Mouse (Mus musculus) intestine, postnatal 0 days (tissue): ENCODE results near the gene Olfr1136. TPM values are rescaled to one million over a fixed set of nuclear protein-coding genes. Genes with fewer than 3 reads are reported as not detected.

Experiments used
- ATAC-seq: fragments of 200-750 bp; cut with Nextera tagmentation; 2 replicates; pipeline ENCODE4 v1.8.0; 2017; ENCODE audit warnings: mild to moderate bottlenecking, moderate TSS enrichment, moderate library complexity
- H3K27ac ChIP-seq: fragments of 300-500 bp; sonication (generic); 2 replicates; pipeline ENCODE4 v1.5.1; 2014; ENCODE audit warnings: mild to moderate bottlenecking, low read depth, low read length, moderate library complexity
- H3K27me3 ChIP-seq: fragments of 300-500 bp; sonication (generic); replicated peaks from 2 replicates; pipeline ENCODE4 v1.6.1; 2014; ENCODE audit warnings: low read length, mixed read lengths; ENCODE audit not compliant: control insufficient read depth, insufficient read depth
- H3K36me3 ChIP-seq: fragments of 300-500 bp; sonication (generic); 2 replicates; pipeline ENCODE4 v1.6.1; 2014; ENCODE audit warnings: mild to moderate bottlenecking, moderate library complexity; ENCODE audit not compliant: control insufficient read depth, insufficient read depth
- H3K4me1 ChIP-seq: fragments of 300-500 bp; sonication (generic); replicated peaks from 2 replicates; pipeline ENCODE4 v1.6.1; 2014; ENCODE audit warnings: antibody characterized with exemption, low read length, mixed read lengths; ENCODE audit not compliant: control insufficient read depth, insufficient read depth
- H3K4me2 ChIP-seq: fragments of 300-500 bp; sonication (generic); replicated peaks from 2 replicates; pipeline ENCODE4 v1.6.1; 2014; ENCODE audit warnings: low read depth, mild to moderate bottlenecking, moderate library complexity
- H3K4me3 ChIP-seq: fragments of 300-500 bp; sonication (generic); 2 replicates; pipeline ENCODE4 v1.5.1; 2014; ENCODE audit warnings: low read depth, low read length
- H3K9ac ChIP-seq: fragments of 300-500 bp; sonication (generic); 2 replicates; pipeline ENCODE4 v1.6.1; 2014; ENCODE audit warnings: mild to moderate bottlenecking, low read depth, low read length
- H3K9me3 ChIP-seq: fragments of 300-500 bp; sonication (generic); 2 replicates; pipeline ENCODE4 v1.6.1; 2016; ENCODE audit warnings: mixed run types; ENCODE audit not compliant: control insufficient read depth
- CTCF ChIP-seq: sonication (generic); IDR thresholded peaks from 2 replicates; pipeline ENCODE4 v1.5.1; 2016; ENCODE audit warnings: low read depth, mild to moderate bottlenecking, control low read depth, antibody characterized with exemption, moderate library complexity
- WGBS: fragments of 180-500 bp; shearing (Covaris S2); extraction: QIAGEN DNeasy Blood & Tissue Kit; methylation state at CpG from one replicate; pipeline ENCODE4 v1.1.7; 2014; 5-methylcytosine and 5-hydroxymethylcytosine counted together
- polyA plus RNA-seq: library from polyadenylated mRNA; unstranded; fragments of >200 nt; fragmentation: Nextera tagmentation; extraction: Ambion mirVana; gene quantifications from 2 replicates; pipeline ENCODE4 v1.2.1, GENCODE M21; 2015

Gene Olfr1136
- not detected in 2 replicates for polyA plus RNA-seq

DNA sequence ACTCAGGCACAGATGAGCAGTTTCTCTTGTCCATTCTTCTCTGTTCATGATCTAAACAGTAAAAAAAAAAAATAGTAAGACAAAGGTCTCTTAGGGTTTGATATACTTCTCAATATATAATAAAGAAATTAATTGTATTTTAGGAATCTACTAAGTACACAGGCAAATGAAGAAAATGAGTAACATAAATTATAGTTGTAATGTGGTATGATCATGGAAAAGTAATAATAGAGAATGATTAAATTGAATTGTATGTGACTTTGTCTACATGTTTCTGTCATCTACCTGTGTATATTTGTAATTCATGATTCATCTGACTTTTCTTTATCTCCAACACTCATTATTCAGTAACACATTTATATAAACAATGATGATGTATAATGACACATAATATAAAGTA lies at the start of gene Olfr1136:
Gene Olfr1136, minus strand, starts transcription at position 101 of the 400 bp plus-strand sequence.
- Histone ChIP-seq H3K9me3 (no peaks in the 10 kb centered on the region), H3K4me3 (no peak within 1 kb of the TSS), H3K4me2 (no peak within 1 kb of the TSS), H3K9ac (no peak within 1 kb of the TSS), H3K27me3 (no peaks in the 10 kb centered on the region), H3K4me1 (no peaks in the 10 kb centered on the region), H3K27ac (no peak within 1 kb of the TSS), H3K36me3 (no peaks in the 10 kb centered on the region)
- no peak for ATAC-seq
- no peak for TF ChIP-seq CTCF

DNA sequence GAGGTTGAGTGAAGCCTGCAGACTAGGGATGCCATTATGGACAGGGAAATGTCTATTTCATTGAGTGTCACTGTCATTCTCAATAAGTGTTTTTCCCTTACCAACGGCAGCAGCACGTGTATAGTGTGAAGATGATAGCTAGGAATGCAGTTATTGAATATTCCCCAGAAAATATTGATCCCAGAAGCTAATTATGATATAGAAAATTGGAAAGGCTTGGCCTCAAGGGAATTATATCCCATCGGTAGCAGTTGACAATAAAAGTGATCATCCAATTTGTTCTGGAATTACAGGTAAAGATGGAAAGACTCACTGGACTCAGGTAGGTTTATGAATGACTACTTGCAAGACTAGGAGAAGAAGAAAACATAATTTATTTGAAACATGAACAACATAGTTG lies 49.7 kb upstream of the Olfr1136 start, which contains the start of gene Olfr1140:
Gene Olfr1140, plus strand, starts transcription at position 301 of the 400 bp plus-strand sequence.
- no peak within 1 kb of the TSS for H3K27ac ChIP-seq
- no peak within 1 kb of the TSS for H3K9ac ChIP-seq
- WGBS = 75% methylated on average over 3 of the region's 3 CpGs
- no peaks in the 10 kb centered on the region for H3K9me3 ChIP-seq
- no peak for TF ChIP-seq CTCF
- H3K27me3 ChIP-seq = no peaks in the 10 kb centered on the region
- H3K4me1 ChIP-seq = no peaks in the 10 kb centered on the region
- H3K4me2 ChIP-seq = no peak within 1 kb of the TSS
- no peak for ATAC-seq
- no peak within 1 kb of the TSS for H3K4me3 ChIP-seq
- H3K36me3 ChIP-seq = no peaks in the 10 kb centered on the region

DNA sequence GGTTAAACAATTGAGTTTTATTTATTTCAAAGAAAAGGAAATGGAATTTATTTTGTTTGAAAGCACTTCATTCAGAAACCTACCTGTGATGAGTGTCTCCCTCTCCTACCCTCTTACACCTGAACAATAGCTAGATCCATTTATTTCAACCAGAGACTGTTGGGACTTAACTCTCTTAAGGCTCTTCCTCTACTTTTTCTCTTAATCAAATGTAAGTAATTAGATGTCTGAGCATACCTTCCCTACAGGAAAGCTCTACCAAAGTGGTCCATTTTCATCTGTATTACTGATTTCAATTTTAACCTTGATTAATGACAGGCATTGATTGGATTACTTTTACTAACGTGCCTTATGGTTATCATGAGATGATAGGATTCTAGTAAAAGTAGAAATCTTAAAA lies 46.1 kb upstream of the Olfr1136 start, which contains the start of gene Olfr1138:
Gene Olfr1138, minus strand, starts transcription at position 101 of the 400 bp plus-strand sequence.
- Histone ChIP-seq H3K4me3 (no peak within 1 kb of the TSS), H3K4me1 (no peaks in the 10 kb centered on the region), H3K27ac (no peak within 1 kb of the TSS), H3K9me3 (no peaks in the 10 kb centered on the region), H3K9ac (no peak within 1 kb of the TSS), H3K4me2 (no peak within 1 kb of the TSS), H3K27me3 (no peaks in the 10 kb centered on the region), H3K36me3 (no peaks in the 10 kb centered on the region)
- WGBS = 80% methylated on average over 1 of the region's 1 CpGs
- TF ChIP-seq CTCF = no peak
- ATAC-seq = no peak

DNA sequence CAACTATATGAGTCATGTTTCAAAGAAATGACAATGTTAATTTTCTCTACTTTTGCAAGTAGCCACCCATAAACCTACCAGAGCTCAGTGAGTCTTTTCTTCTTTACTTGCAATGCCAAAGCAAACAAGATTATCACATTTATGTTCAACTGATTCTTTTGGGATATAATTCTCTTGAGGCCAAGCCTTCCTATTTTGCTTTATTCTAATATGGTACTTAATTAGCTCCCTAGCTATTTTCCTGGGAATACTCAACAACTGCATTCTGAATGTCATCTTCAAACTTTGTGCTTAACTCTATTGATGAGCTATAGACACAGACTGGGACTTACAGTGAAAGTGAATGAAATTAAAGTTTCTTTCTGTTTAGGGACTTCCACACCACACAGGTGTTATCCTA lies 19.3 kb upstream of the Olfr1136 start, which contains the start of gene Olfr1137:
Gene Olfr1137, minus strand, starts transcription at position 101 of the 400 bp plus-strand sequence.
- Histone ChIP-seq H3K27me3 (no peaks in the 10 kb centered on the region), H3K9me3 (no peaks in the 10 kb centered on the region)
- no peak for TF ChIP-seq CTCF

DNA sequence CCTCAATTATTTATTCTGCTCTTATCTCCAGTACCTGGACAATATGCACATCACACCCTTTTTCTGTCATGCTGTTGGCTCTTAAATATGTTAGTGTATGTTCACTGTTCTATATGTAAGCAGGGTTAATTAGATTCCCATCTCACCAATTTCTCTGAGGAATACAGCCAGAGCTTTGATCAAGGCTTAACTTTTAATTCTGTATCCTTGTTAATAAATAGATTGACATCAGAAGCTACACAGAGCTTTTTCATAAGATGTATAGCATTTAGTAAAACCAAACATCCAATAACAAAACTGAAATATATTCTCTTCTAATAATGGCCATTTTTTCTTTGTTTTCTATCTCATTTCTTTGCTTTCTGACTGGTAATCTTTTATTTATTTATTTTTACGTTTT lies 20.2 kb downstream of the Olfr1136 start, which contains the start of gene Olfr1135:
Gene Olfr1135, minus strand, starts transcription at position 101 of the 400 bp plus-strand sequence.
- H3K4me1 ChIP-seq = no peaks in the 10 kb centered on the region
- no peak within 1 kb of the TSS for H3K9ac ChIP-seq
- no peaks in the 10 kb centered on the region for H3K36me3 ChIP-seq
- no peak within 1 kb of the TSS for H3K4me3 ChIP-seq
- H3K4me2 ChIP-seq = no peak within 1 kb of the TSS
- H3K27me3 ChIP-seq = no peaks in the 10 kb centered on the region
- TF ChIP-seq CTCF = no peak
- ATAC-seq = no peak
- H3K27ac ChIP-seq = no peak within 1 kb of the TSS
- whole genome bisulfite sequencing = 7% methylated on average over 1 of the region's 1 CpGs
- H3K9me3 ChIP-seq = no peaks in the 10 kb centered on the region

More for the DNA sequence above, 19.3 kb upstream of the Olfr1136 start, which contains the start of gene Olfr1137:
- no peaks in the 10 kb centered on the region for H3K36me3 ChIP-seq
- H3K27ac ChIP-seq = no peak within 1 kb of the TSS
- H3K9ac ChIP-seq = no peak within 1 kb of the TSS
- H3K4me3 ChIP-seq = no peak within 1 kb of the TSS
- H3K4me2 ChIP-seq = no peak within 1 kb of the TSS
- no peak for ATAC-seq
- no peaks in the 10 kb centered on the region for H3K4me1 ChIP-seq

DNA sequence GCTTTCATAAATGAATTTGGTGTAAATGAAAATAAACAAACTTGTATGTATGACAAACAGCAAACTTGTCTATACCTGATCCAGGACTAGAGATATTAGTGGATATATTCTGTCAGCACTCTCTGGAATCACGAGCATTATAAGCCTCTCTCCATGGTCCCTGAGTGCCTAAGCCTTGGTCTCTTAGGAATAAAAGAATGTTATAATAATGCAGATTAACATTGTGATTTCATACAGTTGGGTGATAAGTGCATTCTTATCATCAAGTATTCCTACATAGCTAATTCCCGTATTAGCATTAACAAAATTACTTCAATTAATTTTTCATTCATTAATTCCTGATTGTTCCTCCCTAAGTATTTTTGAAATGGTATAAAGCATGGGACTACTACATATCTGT lies 35.4 kb downstream of the Olfr1136 start, which contains the start of gene Olfr1134:
Gene Olfr1134, minus strand, starts transcription at position 101 of the 400 bp plus-strand sequence.
- 78% methylated on average over 2 of the region's 2 CpGs for WGBS
- TF ChIP-seq CTCF = no peak

More for the DNA sequence above, 35.4 kb downstream of the Olfr1136 start, which contains the start of gene Olfr1134:
- no peaks in the 10 kb centered on the region for H3K9me3 ChIP-seq
- ATAC-seq = no peak
- no peak within 1 kb of the TSS for H3K27ac ChIP-seq
- no peak within 1 kb of the TSS for H3K4me2 ChIP-seq
- no peak within 1 kb of the TSS for H3K9ac ChIP-seq
- no peak within 1 kb of the TSS for H3K4me3 ChIP-seq
- no peaks in the 10 kb centered on the region for H3K27me3 ChIP-seq
- no peaks in the 10 kb centered on the region for H3K36me3 ChIP-seq
- no peaks in the 10 kb centered on the region for H3K4me1 ChIP-seq
